Mouse (Mus musculus): ENCODE results near the gene Fam20a. TPM values are rescaled to one million over a fixed set of nuclear protein-coding genes. Genes with fewer than 3 reads are reported as not detected.

The Fam20a gene
- polyA plus RNA-seq, 2 experiments, result 3.0 to 3.8 TPM

- no peak for ATAC-seq (ENCODE audit: insufficient read depth)
- no peak for TF ChIP-seq EP300 (IDR thresholded peaks at IDR 0.05; ENCODE audit: low read depth)
- TF ChIP-seq CTCF (IDR thresholded peaks at IDR 0.05; ENCODE audit: low read depth), result no peak
- Histone ChIP-seq H3K4me3 (ENCODE audit: insufficient read depth in 1 of 2, low read depth in 2 of 2, low read length in 2 of 2) (no peak overlapping the region), H3K9ac (replicated peaks) (no peak overlapping the region), H3K36me3 (replicated peaks; ENCODE audit: control insufficient read depth, insufficient read depth, low read depth) (no peaks in the 10 kb centered on the region), H3K4me1 (replicated peaks; ENCODE audit: control insufficient read depth in 2 of 2, insufficient read depth in 2 of 2, low read length in 1 of 2) (no peaks in the 10 kb centered on the region), H3K9me3 (ENCODE audit: control insufficient read depth, low read length) (no peaks in the 10 kb centered on the region), H3K27ac (no peak overlapping the region), H3K27me3 (ENCODE audit: control insufficient read depth, insufficient read depth, low read length) (no peaks in the 10 kb centered on the region), H3K4me2 (ENCODE audit: low read depth) (no peak overlapping the region)
- 54% methylated on average over 3 of the region's 3 CpGs for WGBS (ENCODE audit: insufficient replicate concordance)
- no peak for DNase-seq (ENCODE audit: low read depth in 3 of 3, low spot score in 3 of 3)
Measured at GRCm38 (mm10) chr11:109681556-109681955, 40.5 kb downstream of the Fam20a start.

- DNase-seq (ENCODE audit: low read depth in 3 of 3, low spot score in 3 of 3) (no peak), ATAC-seq (ENCODE audit: insufficient read depth) (no peak)
- H3K4me2 ChIP-seq (ENCODE audit: low read depth), result no peak overlapping the region
- H3K27me3 ChIP-seq (ENCODE audit: control insufficient read depth, insufficient read depth, low read length), result no peaks in the 10 kb centered on the region
- WGBS (ENCODE audit: insufficient replicate concordance), result 54% methylated on average over 9 of the region's 9 CpGs
- H3K9me3 ChIP-seq (ENCODE audit: control insufficient read depth, low read length), result no peaks in the 10 kb centered on the region
- TF ChIP-seq EP300 (IDR thresholded peaks at IDR 0.05; ENCODE audit: low read depth) (no peak), CTCF (IDR thresholded peaks at IDR 0.05; ENCODE audit: low read depth) (no peak)
- H3K36me3 ChIP-seq (replicated peaks; ENCODE audit: control insufficient read depth, insufficient read depth, low read depth), result no peaks in the 10 kb centered on the region
- no peak overlapping the region for H3K9ac ChIP-seq (replicated peaks)
- no peak overlapping the region for H3K4me3 ChIP-seq (ENCODE audit: insufficient read depth in 1 of 2, low read depth in 2 of 2, low read length in 2 of 2)
- H3K4me1 ChIP-seq (replicated peaks; ENCODE audit: control insufficient read depth in 2 of 2, insufficient read depth in 2 of 2, low read length in 1 of 2), result no peaks in the 10 kb centered on the region
- H3K27ac ChIP-seq, result no peak overlapping the region
Measured at GRCm38 (mm10) chr11:109680934-109681333, 41.1 kb downstream of the Fam20a start.

- Histone ChIP-seq H3K27me3 (ENCODE audit: control insufficient read depth, insufficient read depth, low read length) (no peaks in the 10 kb centered on the region), H3K4me2 (ENCODE audit: low read depth) (no peak overlapping the region), H3K9ac (replicated peaks) (no peak overlapping the region), H3K36me3 (replicated peaks; ENCODE audit: control insufficient read depth, insufficient read depth, low read depth) (no peaks in the 10 kb centered on the region), H3K4me3 (ENCODE audit: insufficient read depth in 1 of 2, low read depth in 2 of 2, low read length in 2 of 2) (no peak overlapping the region), H3K9me3 (ENCODE audit: control insufficient read depth, low read length) (no peaks in the 10 kb centered on the region), H3K27ac (no peak overlapping the region), H3K4me1 (replicated peaks; ENCODE audit: control insufficient read depth in 2 of 2, insufficient read depth in 2 of 2, low read length in 1 of 2) (no peaks in the 10 kb centered on the region)
- TF ChIP-seq CTCF (IDR thresholded peaks at IDR 0.05; ENCODE audit: low read depth) (no peak), EP300 (IDR thresholded peaks at IDR 0.05; ENCODE audit: low read depth) (no peak)
- ATAC-seq (ENCODE audit: insufficient read depth), result no peak
- WGBS (ENCODE audit: insufficient replicate concordance), result 52% methylated on average over 12 of the region's 12 CpGs
- DNase-seq (ENCODE audit: low read depth in 3 of 3, low spot score in 3 of 3), result no peak
Measured at GRCm38 (mm10) chr11:109678291-109678690, 43.8 kb downstream of the Fam20a start.

GRCm38 (mm10) chr11:109676621-109677373 is 45.3 kb downstream of the Fam20a start:
- Histone ChIP-seq H3K4me2 (ENCODE audit: low read depth) (no peak overlapping the region), H3K9ac (replicated peaks) (no peak overlapping the region), H3K9me3 (ENCODE audit: control insufficient read depth, low read length) (no peaks in the 10 kb centered on the region), H3K4me1 (replicated peaks; ENCODE audit: control insufficient read depth in 2 of 2, insufficient read depth in 2 of 2, low read length in 1 of 2) (no peaks in the 10 kb centered on the region), H3K36me3 (replicated peaks; ENCODE audit: control insufficient read depth, insufficient read depth, low read depth) (no peaks in the 10 kb centered on the region), H3K27ac (no peak overlapping the region), H3K4me3 (ENCODE audit: insufficient read depth in 1 of 2, low read depth in 2 of 2, low read length in 2 of 2) (no peak overlapping the region), H3K27me3 (ENCODE audit: control insufficient read depth, insufficient read depth, low read length) (no peaks in the 10 kb centered on the region)
- DNase-seq (ENCODE audit: low read depth in 3 of 3, low spot score in 3 of 3), result no peak
- no peak for TF ChIP-seq CTCF (IDR thresholded peaks at IDR 0.05; ENCODE audit: low read depth)
- no peak for TF ChIP-seq EP300 (IDR thresholded peaks at IDR 0.05; ENCODE audit: low read depth)
- no peak for ATAC-seq (ENCODE audit: insufficient read depth)
- WGBS (ENCODE audit: insufficient replicate concordance), result 54% methylated on average over 12 of the region's 12 CpGs

- no peak overlapping the region for H3K9ac ChIP-seq (replicated peaks)
- H3K27ac ChIP-seq, result no peak overlapping the region
- DNase-seq (ENCODE audit: low read depth in 3 of 3, low spot score in 3 of 3) (no peak), ATAC-seq (ENCODE audit: insufficient read depth) (no peak)
- H3K9me3 ChIP-seq (ENCODE audit: control insufficient read depth, low read length), result no peaks in the 10 kb centered on the region
- no peak overlapping the region for H3K4me2 ChIP-seq (ENCODE audit: low read depth)
- H3K4me1 ChIP-seq (replicated peaks; ENCODE audit: control insufficient read depth in 2 of 2, insufficient read depth in 2 of 2, low read length in 1 of 2), result no peaks in the 10 kb centered on the region
- TF ChIP-seq CTCF (IDR thresholded peaks at IDR 0.05; ENCODE audit: low read depth) (no peak), EP300 (IDR thresholded peaks at IDR 0.05; ENCODE audit: low read depth) (no peak)
- 54% methylated on average over 9 of the region's 9 CpGs for WGBS (ENCODE audit: insufficient replicate concordance)
- H3K27me3 ChIP-seq (ENCODE audit: control insufficient read depth, insufficient read depth, low read length), result no peaks in the 10 kb centered on the region
- H3K36me3 ChIP-seq (replicated peaks; ENCODE audit: control insufficient read depth, insufficient read depth, low read depth), result no peaks in the 10 kb centered on the region
- H3K4me3 ChIP-seq (ENCODE audit: insufficient read depth in 1 of 2, low read depth in 2 of 2, low read length in 2 of 2), result no peak overlapping the region
Measured at GRCm38 (mm10) chr11:109675771-109676170, 46.3 kb downstream of the Fam20a start.

All from liver, embryonic 14.5 days (tissue).